Mouse (Mus musculus) liver, postnatal 0 days (tissue): ENCODE measurements around the gene Olfr478. TPM values are rescaled to one million over a fixed set of nuclear protein-coding genes. Genes with fewer than 3 reads are reported as not detected.
"Not testable (repeated sequence)": the region's sequence is repeated elsewhere in the genome, so short reads cannot be mapped to it uniquely, and the experiment has no call there.

Experiments
- ATAC-seq: fragments of 200-750 bp; cut with Nextera tagmentation; 2 replicates; pipeline ENCODE4 v1.8.0; 2017; ENCODE audit warnings: mild to moderate bottlenecking, moderate library complexity
- DNase-seq: peaks from one replicate; pipeline ENCODE4 v3.0.0-alpha.2; 2016
- H3K27ac ChIP-seq: fragments of 300-500 bp; sonication (generic); 2 replicates; pipeline ENCODE4 v1.5.1; 2014; ENCODE audit warnings: antibody characterized with exemption, moderate library complexity, mild to moderate bottlenecking, low read depth
- H3K27me3 ChIP-seq: fragments of 300-500 bp; sonication (generic); 2 replicates; pipeline ENCODE4 v1.6.1; 2014; ENCODE audit warnings: low read length, control low read depth, mixed read lengths; ENCODE audit not compliant: insufficient read depth
- H3K36me3 ChIP-seq: fragments of 300-500 bp; sonication (generic); replicated peaks from 2 replicates; pipeline ENCODE4 v1.6.1; 2014; ENCODE audit warnings: mild to moderate bottlenecking, control low read depth, low read length, moderate library complexity, mixed read lengths; ENCODE audit not compliant: insufficient read depth
- H3K4me1 ChIP-seq: fragments of 300-500 bp; sonication (generic); 2 replicates; pipeline ENCODE4 v1.6.1; 2014; ENCODE audit warnings: antibody characterized with exemption, mild to moderate bottlenecking, control low read depth; ENCODE audit not compliant: insufficient read depth
- H3K4me2 ChIP-seq: fragments of 300-500 bp; sonication (generic); 2 replicates; pipeline ENCODE4 v1.6.1; 2014; ENCODE audit warnings: low read depth, mild to moderate bottlenecking, low read length, moderate library complexity, mixed read lengths
- H3K4me3 ChIP-seq: fragments of 300-500 bp; sonication (generic); 2 replicates; pipeline ENCODE4 v1.5.1; 2014; ENCODE audit warnings: low read depth, low read length
- H3K9ac ChIP-seq: fragments of 300-500 bp; sonication (generic); replicated peaks from 2 replicates; pipeline ENCODE4 v1.6.1; 2014; ENCODE audit warnings: mild to moderate bottlenecking, moderate library complexity
- H3K9me3 ChIP-seq: fragments of 300-500 bp; sonication (generic); 2 replicates; pipeline ENCODE4 v1.6.1; 2016; ENCODE audit warnings: mild to moderate bottlenecking, control low read depth, low read length, mixed read lengths
- CTCF ChIP-seq: sonication (generic); IDR thresholded peaks from 2 replicates; pipeline ENCODE4 v1.5.1; 2016; ENCODE audit warnings: antibody characterized with exemption, low read depth
- EP300 ChIP-seq: IDR thresholded peaks from 2 replicates; pipeline ENCODE4 v1.6.1; 2016; ENCODE audit warnings: antibody characterized with exemption, low read depth, mild to moderate bottlenecking
- WGBS: fragments of 180-500 bp; shearing (Covaris S2); extraction: QIAGEN DNeasy Blood & Tissue Kit; methylation state at CpG from one replicate; pipeline ENCODE4 v1.1.7; 2014; ENCODE audit not compliant: insufficient replicate concordance; 5-methylcytosine and 5-hydroxymethylcytosine counted together
- polyA plus RNA-seq: library from polyadenylated mRNA; unstranded; fragments of >200 nt; fragmentation: Nextera tagmentation; extraction: Ambion mirVana; gene quantifications from 2 replicates; pipeline ENCODE4 v1.2.1, GENCODE M21; 2015

Gene Olfr478
- not detected in 2 replicates for polyA plus RNA-seq

DNA sequence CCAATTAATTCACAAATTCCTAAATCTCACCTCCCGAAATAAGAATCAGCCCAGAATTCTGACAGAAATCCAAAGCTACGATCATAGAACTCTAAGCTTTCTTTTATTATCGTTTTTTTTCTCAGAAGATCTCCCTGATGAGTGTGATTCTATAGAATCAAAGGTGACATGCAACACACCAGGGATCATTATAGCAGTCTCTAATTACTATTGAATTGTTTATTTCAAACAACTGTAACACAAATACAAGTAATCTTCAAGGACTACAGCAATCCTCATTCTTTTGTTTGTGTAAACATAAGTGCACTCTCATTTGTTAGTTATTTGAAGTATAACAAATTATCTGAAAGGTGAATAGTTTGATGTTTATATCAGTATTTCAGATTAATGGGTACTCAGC is at the start of gene Olfr478:
Gene Olfr478, minus strand, starts transcription at position 101 of the 400 bp plus-strand sequence.
- TF ChIP-seq EP300 (no peak), CTCF (no peak)
- H3K9ac ChIP-seq = no peak within 1 kb of the TSS
- no peak within 1 kb of the TSS for H3K27ac ChIP-seq
- H3K9me3 ChIP-seq = 0 out of 2 replicates have a peak, but pooled peaks cover 3% of the 10 kb centered on the region
- H3K4me2 ChIP-seq = no peak within 1 kb of the TSS
- ATAC-seq = no peak
- WGBS = 57% methylated on average over 3 of the region's 3 CpGs
- no peaks in the 10 kb centered on the region for H3K27me3 ChIP-seq
- DNase-seq = no peak
- no peak within 1 kb of the TSS for H3K4me3 ChIP-seq
- H3K4me1 ChIP-seq = no peaks in the 10 kb centered on the region
- no peaks in the 10 kb centered on the region for H3K36me3 ChIP-seq

DNA sequence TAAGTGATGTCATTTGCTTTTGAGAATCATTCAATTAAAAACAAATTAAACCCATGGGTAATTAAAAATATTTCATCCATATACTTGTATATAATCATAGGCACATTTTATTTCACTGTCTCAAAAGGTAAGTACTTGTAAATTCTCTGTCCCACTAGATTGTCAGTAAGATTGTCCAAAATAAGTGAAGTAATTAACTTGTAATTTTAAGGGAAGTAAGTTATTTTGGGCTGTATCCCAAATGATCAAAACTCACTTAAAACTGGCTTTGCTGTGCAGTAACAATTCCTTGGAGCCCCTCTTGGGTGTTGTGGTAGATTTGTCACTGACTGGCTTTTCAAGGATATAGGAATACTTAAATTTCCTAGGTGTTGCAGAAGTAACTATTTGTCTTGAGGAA is 45.8 kb upstream of the Olfr478 start, which contains the start of gene Olfr481:
Gene Olfr481, plus strand, starts transcription at position 301 of the 400 bp plus-strand sequence.
- H3K27ac ChIP-seq = no peak within 1 kb of the TSS
- ATAC-seq = no peak
- TF ChIP-seq EP300 (no peak), CTCF (no peak)
- H3K4me2 ChIP-seq = no peak within 1 kb of the TSS
- no peaks in the 10 kb centered on the region for H3K36me3 ChIP-seq
- no peak for DNase-seq
- H3K9ac ChIP-seq = no peak within 1 kb of the TSS
- no peaks in the 10 kb centered on the region for H3K27me3 ChIP-seq
- no peaks in the 10 kb centered on the region for H3K9me3 ChIP-seq
- H3K4me1 ChIP-seq = no peaks in the 10 kb centered on the region
- no peak within 1 kb of the TSS for H3K4me3 ChIP-seq

DNA sequence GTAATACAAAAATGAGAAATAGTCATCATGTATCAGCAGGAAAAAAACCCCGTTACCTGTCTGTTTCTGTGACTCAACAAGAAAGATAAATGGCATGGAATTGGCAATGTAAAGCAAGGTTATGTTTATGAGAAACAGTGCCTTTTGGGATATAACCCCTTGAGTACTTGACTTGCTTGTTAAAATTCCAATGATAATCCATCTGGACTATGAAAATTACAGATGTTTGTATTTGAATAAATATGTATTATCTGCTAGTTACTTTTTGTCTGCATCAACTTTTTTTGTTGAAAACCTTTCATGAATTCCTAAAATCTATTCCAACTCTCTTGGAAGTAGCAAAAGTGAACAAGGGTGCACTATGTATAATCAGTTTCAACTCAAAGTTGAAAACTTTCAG is 33.5 kb upstream of the Olfr478 start, which contains the start of gene Olfr480:
Gene Olfr480, minus strand, starts transcription at position 101 of the 400 bp plus-strand sequence.
- 57% methylated on average over 1 of the region's 1 CpGs for WGBS
- H3K9me3 ChIP-seq = no peaks in the 10 kb centered on the region
- H3K36me3 ChIP-seq = no peaks in the 10 kb centered on the region
- ATAC-seq (no peak), DNase-seq (no peak)
- no peak within 1 kb of the TSS for H3K4me2 ChIP-seq
- no peak within 1 kb of the TSS for H3K27ac ChIP-seq
- no peaks in the 10 kb centered on the region for H3K27me3 ChIP-seq
- no peaks in the 10 kb centered on the region for H3K4me1 ChIP-seq
- no peak within 1 kb of the TSS for H3K9ac ChIP-seq
- H3K4me3 ChIP-seq = no peak within 1 kb of the TSS
- TF ChIP-seq EP300 = no peak
- TF ChIP-seq CTCF = no peak

DNA sequence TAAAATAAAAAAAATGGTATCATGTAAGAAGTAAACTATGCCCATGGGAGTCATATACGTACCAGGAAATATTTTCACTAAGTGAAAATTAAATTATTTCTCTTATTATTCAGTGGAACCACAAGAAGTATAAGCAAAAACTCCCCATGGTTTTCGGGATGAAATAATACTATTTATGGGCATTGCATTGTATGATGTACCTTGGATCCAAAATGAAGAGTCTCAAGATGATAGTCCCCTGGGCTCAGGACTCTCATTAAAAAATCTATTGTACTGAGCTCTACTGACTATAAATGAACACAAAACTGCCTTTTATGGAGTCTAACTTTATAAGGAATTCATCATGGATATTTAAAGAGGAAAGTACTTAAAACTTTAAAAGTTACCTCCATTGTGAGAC is 16.6 kb upstream of the Olfr478 start, which contains the start of gene Olfr479:
Gene Olfr479, plus strand, starts transcription at position 301 of the 400 bp plus-strand sequence.
- Histone ChIP-seq H3K27me3 (no peaks in the 10 kb centered on the region), H3K9ac (no peak within 1 kb of the TSS), H3K4me1 (no peaks in the 10 kb centered on the region), H3K36me3 (no peaks in the 10 kb centered on the region), H3K4me2 (no peak within 1 kb of the TSS), H3K9me3 (no peaks in the 10 kb centered on the region), H3K4me3 (no peak within 1 kb of the TSS), H3K27ac (no peak within 1 kb of the TSS)
- 82% methylated on average over 2 of the region's 2 CpGs for WGBS
- ATAC-seq (no peak), DNase-seq (no peak)
- TF ChIP-seq CTCF (no peak), EP300 (no peak)

DNA sequence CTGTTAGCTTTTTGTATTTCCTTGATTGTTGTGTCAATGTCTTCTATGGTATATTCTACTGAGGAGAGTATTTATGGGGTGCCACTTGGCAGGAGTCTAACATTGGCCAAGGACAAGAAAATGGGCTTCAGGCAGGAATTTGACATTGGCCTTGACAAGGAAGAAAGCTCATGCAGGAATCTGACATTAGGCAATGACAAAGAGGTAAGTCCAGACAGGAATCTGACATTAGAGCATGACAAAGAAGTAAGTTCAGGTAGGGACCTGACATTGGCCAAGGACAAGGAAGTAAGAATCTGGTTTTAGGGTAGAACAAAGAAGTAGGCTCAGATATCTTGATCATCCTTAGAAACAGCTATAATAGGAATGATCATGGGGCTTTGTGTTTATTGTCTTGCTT is 19.5 kb downstream of the Olfr478 start:
- not testable (repeated sequence) for H3K9me3 ChIP-seq, H3K4me1 ChIP-seq, DNase-seq, ATAC-seq, H3K9ac ChIP-seq, H3K27ac ChIP-seq, H3K4me2 ChIP-seq, H3K27me3 ChIP-seq, H3K36me3 ChIP-seq, H3K4me3 ChIP-seq

DNA sequence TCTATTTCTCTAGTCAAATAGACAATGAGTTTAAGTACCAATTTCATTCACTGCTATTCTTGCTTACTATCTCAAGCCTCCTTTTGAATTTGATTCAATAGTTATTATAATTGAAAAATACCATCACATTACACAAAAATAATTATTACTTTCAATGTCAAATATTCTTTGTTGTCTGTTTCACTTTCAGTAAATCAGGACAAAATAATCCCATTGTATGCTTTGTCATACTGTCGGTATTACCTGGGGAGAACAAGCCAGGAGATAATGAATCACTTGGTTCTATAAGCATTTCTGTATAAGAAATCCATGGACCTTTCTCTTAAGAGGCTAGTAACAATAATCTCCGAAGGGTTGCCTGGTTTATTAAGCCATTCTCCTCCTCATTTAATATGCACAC is 47.4 kb downstream of the Olfr478 start, which contains the start of gene Olfr477:
Gene Olfr477, plus strand, starts transcription at position 301 of the 400 bp plus-strand sequence.
- no peaks in the 10 kb centered on the region for H3K36me3 ChIP-seq
- H3K4me1 ChIP-seq = no peaks in the 10 kb centered on the region
- no peak within 1 kb of the TSS for H3K4me2 ChIP-seq
- WGBS = 68% methylated on average over 2 of the region's 2 CpGs
- no peak for DNase-seq
- H3K9ac ChIP-seq = no peak within 1 kb of the TSS
- TF ChIP-seq EP300 = no peak
- TF ChIP-seq CTCF = no peak
- no peaks in the 10 kb centered on the region for H3K27me3 ChIP-seq
- ATAC-seq = no peak
- H3K27ac ChIP-seq = no peak within 1 kb of the TSS
- no peaks in the 10 kb centered on the region for H3K9me3 ChIP-seq
- no peak within 1 kb of the TSS for H3K4me3 ChIP-seq

Other genes with a start within 250 kb of the Olfr478 start
- gene Ovch2, start 232.8 kb downstream of the Olfr478 start, polyA plus RNA-seq = not detected in 2 replicates
- gene Olfr467, start 221.7 kb downstream of the Olfr478 start, polyA plus RNA-seq = not detected in 2 replicates
- gene Olfr469, start 208.4 kb downstream of the Olfr478 start, polyA plus RNA-seq = not detected in 2 replicates
- not detected in 2 replicates for gene Olfr470, start 186.5 kb downstream of the Olfr478 start, polyA plus RNA-seq
- not detected in 2 replicates for gene Olfr472, start 136.1 kb downstream of the Olfr478 start, polyA plus RNA-seq
- not detected in 2 replicates for gene Olfr473, start 103.5 kb downstream of the Olfr478 start, polyA plus RNA-seq
- gene Olfr474, start 79.3 kb downstream of the Olfr478 start, polyA plus RNA-seq = not detected in 2 replicates
- not detected in 2 replicates for gene Olfr476, start 69.2 kb downstream of the Olfr478 start, polyA plus RNA-seq
- gene Olfr477, start 47.3 kb downstream of the Olfr478 start, polyA plus RNA-seq = not detected in 2 replicates
- not detected in 2 replicates for gene Olfr479, start 16.7 kb upstream of the Olfr478 start, polyA plus RNA-seq
- not detected in 2 replicates for gene Olfr480, start 33.4 kb upstream of the Olfr478 start, polyA plus RNA-seq
- gene Olfr481, start 45.9 kb upstream of the Olfr478 start, polyA plus RNA-seq = not detected in 2 replicates
- not detected in 2 replicates for gene Olfr482, start 63.6 kb upstream of the Olfr478 start, polyA plus RNA-seq
- gene Olfr483, start 66.9 kb upstream of the Olfr478 start, polyA plus RNA-seq = not detected in 2 replicates
- gene Olfr484, start 93.5 kb upstream of the Olfr478 start, polyA plus RNA-seq = not detected in 2 replicates
- gene Olfr485, start 125.9 kb upstream of the Olfr478 start, polyA plus RNA-seq = not detected in 2 replicates
- gene Olfr486, start 138.8 kb upstream of the Olfr478 start, polyA plus RNA-seq = not detected in 2 replicates
- not detected in 2 replicates for gene Olfr487, start 180.6 kb upstream of the Olfr478 start, polyA plus RNA-seq
- not detected in 2 replicates for gene Olfr488, start 224.4 kb upstream of the Olfr478 start, polyA plus RNA-seq